Mouse (Mus musculus) gastrocnemius, adult 8-10 months (tissue): Measurements from ENCODE around the gene Syt7. TPM values are rescaled to one million over a fixed set of nuclear protein-coding genes. Genes with fewer than 3 reads are reported as not detected.

Source experiments
- DNase-seq, 2 experiments: peaks; one replicate each; pipeline ENCODE4 v3.0.0; 2022; ENCODE audit warnings: low spot score in 2 of 2
- total RNA-seq, 4 experiments: library from RNA; stranded (reverse); gene quantifications; 2 replicates each; pipeline ENCODE4 v1.2.4; 2022

The Syt7 gene
- total RNA-seq, 4 experiments from 2014 or later, result 1.7 to 3.9 (median 2.8) TPM

GRCm38 (mm10) chr19:10421986-10422976 lies 33.4 kb downstream of the Syt7 start:
- DNase-seq, result no peak

GRCm38 (mm10) chr19:10424751-10425150 lies 35.9 kb downstream of the Syt7 start:
- no peak for DNase-seq

DNA sequence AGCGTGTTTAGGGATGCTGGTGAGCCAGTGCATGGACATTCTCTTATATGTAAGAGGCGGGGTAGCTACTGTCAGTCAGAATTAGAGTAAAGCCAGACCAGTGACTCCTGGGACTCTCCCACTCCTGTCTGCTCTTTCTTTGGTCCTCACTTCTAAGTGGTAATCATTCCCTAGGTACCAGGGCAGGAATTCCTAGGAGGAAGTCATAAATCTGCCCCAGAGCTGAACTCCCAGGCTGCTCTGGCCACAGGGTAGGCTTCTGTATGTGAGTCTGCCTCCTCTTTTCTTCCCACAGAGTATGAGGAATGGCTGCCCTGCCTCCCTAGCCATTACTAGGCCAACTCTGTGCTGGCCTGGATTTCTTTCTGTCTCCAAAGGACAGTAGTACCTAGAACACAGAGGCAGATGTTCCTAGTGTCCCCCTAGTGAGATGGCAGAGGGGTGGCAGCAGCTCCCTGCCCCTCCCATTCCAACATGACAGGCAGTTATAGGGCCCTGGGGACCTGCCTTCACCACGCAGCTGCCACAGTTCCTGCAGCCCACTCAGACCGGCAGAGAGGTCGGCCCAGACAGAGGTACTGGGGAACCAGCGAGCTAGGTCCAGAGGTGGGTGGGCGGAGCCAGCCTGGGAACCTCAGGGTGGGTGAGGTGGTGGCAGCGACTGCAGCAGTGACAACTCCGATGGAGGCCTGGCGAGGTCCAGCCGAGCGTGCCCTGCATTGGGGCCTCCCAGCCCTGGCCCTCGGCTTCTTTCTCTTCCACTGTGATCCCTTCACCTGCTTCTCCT lies 36.8 kb downstream of the Syt7 start:
- DNase-seq, result no peak

DNA sequence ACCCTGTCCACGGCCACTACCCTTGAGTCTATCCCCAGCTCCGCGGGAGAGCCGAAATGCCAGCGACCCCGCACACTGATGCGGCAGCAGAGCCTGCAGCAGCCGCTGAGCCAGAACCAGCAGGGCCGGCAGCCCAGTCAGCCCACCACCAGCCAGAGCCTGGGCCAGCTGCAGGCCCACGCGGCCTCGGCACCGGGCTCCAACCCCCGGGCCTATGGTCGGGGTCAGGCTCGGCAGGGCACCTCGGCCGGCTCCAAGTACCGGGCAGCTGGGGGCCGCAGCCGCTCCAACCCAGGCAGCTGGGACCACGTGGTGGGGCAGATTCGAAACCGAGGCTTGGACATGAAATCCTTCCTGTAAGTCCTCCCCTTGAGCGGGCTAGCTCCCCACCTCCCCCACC lies 37.4 kb downstream of the Syt7 start:
- no peak for DNase-seq

GRCm38 (mm10) chr19:10426793-10427192 lies 37.9 kb downstream of the Syt7 start:
- no peak for DNase-seq

DNA sequence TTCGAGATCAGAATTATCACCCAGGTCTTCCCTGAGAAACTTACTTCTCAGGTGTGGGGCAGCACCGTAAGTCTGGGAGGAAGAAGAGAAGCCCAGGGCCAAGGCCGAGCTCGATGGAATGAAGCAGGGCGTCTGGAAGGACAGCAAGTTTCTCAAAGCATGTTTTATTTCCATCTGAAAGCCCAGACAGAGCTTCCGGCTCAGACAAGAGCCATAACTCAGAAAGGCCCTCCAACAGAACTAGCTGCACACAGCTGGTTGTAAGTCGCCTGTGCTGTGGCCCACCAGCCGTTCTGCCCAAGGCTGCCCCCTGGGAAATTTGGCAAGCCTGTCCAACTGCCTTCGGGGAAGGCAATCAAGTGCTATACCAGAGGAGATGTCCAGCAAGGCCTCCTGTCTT lies 38.5 kb downstream of the Syt7 start:
- no peak for DNase-seq

DNA sequence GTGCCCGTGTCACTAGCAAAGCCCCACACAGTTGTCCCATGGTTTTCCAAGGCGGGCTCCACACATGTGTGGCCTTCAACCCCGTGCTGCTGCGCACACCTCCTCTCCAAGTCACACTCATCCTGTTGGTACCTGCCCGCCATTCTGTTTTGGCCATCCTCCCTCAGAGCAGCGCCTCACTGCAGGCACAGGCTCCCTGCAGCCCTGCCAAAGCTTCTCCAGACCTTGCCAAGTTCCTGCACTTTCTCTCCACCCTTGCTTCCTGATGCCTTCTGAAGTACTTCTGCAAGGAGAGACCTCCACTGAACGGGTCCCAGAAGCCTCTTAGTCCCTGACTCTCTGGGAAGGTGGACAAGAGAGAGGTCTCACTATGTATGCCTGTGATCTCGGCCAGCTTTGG lies 40.5 kb downstream of the Syt7 start:
- DNase-seq, result no peak

DNA sequence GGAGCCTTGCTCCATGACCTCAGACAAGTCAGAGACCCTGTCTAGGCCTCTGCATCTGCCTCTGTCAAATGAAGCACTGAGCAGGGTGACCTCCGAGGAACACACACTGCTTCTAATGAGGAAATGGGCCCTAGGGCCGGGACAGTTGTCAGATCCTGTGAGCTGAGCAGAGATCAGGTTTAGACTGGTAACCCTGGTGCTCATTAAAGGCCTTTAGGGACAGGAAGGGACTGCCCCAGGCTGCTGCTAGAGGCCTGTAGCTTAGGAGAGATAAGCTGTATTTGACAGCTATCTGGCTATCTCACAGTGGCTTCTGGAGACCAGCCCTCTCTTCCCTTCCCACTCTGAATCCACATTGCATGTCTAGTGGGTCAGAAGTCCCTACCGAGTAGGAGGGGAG lies 42.5 kb downstream of the Syt7 start:
- no peak for DNase-seq

- no peak for DNase-seq
Observed at GRCm38 (mm10) chr19:10431841-10432240, 43.0 kb downstream of the Syt7 start.

DNA sequence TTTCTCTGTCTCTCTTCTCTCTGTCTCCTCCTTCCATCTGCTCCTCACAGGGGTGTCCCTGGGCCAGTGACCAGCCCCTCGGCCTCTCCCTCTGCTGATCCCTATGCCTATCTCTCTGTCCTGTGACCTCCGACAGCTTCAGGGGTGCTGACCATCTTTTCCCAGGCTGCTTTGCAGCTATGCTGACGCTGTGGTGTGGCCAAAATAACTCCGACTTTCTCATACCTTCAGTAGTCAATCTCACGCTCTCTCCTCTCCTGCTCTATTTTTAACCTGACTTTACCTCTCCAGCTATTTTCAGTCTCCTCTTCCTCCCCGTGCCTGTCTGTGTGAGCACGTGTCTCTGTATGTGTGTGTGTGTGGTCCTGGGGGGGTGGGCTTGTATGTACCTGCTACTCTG lies 44.3 kb downstream of the Syt7 start:
- DNase-seq, result no peak

- DNase-seq, result no peak
Observed at GRCm38 (mm10) chr19:10433879-10434540, 45.1 kb downstream of the Syt7 start.

GRCm38 (mm10) chr19:10434927-10435326 lies 46.0 kb downstream of the Syt7 start:
- DNase-seq, result no peak

DNA sequence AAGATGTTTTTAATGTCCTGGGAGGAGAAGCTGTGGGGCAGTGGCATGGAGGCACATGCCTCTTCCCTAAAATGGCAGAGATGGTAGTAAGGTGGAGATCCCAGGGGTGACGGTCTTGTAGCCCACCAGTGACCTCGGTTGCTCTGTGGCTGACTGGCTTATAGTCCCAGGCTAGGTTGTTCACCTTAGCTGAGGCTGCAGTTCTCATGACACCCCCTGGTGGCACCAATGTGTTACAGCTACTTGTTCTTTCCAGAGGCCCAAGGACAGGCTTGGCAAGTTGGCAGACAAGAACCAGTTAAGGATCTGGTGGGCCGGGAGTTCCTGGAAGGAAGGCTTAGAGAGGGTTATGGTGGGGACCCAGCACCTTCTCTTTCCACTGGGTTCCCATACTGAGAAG lies 47.0 kb downstream of the Syt7 start:
- peak; percentile 33 to 46 for DNase-seq

GRCm38 (mm10) chr19:10436726-10437125 lies 47.8 kb downstream of the Syt7 start:
- no peak for DNase-seq

- no peak for DNase-seq
Observed at GRCm38 (mm10) chr19:10437521-10437920, 48.6 kb downstream of the Syt7 start.

DNA sequence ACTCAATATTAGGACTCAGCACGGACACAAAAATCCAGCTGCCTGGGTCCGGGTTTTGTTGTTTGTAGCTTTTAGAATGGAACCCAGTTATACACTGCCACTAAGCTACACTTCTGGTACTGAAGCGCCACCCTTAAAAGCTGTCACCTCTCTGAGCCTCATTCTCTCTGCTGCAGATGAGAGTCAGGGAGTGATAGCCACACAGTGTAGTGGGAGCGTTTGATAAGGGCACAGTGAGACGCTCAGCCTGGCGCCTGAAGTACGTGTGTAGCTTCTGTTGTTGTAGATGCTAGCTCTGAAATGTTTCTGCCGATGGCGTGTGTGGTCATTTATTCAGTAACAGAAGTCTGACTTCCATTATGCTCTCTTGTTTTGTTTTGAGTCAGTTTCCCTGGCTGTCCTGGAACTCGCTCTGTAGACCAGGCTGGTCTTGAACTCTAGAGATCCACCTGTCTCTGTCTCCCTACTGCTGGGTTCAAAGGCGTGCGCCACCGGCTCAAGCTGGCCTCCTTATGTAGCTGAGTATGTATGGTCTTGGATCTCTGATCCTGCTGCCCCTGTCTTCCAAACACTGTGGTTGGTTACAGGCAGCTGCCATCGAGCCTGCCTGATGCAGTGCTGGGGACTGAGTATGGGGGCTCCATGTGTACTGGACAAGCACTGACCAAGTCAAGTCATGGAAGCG lies 55.9 kb downstream of the Syt7 start:
- no peak for DNase-seq

DNA sequence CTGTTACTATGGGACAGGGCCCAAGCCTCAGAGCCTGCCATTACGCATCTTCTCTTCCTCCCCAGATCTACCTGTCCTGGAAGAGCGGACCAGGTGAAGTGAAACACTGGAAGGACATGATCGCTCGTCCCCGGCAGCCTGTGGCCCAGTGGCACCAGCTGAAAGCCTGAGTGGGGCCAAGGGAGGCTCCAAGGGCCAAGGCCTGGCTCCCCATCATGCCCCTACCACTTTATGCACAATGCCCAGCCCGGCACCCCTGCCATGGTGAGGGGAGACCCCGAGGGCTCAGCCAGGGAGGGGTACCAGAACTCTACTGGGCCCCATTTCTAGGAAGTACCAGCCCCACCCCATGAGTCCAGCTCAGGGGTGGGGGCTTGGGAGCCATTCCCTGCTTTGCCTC lies 59.4 kb downstream of the Syt7 start:
- no peak for DNase-seq

- no peak for DNase-seq
Observed at GRCm38 (mm10) chr19:10449190-10449589, 60.3 kb downstream of the Syt7 start.

GRCm38 (mm10) chr19:10449708-10450107 lies 60.8 kb downstream of the Syt7 start:
- DNase-seq, result peak; percentile 29 to 43

- DNase-seq, result no peak
Observed at GRCm38 (mm10) chr19:10454718-10455436, 66.0 kb downstream of the Syt7 start.

DNA sequence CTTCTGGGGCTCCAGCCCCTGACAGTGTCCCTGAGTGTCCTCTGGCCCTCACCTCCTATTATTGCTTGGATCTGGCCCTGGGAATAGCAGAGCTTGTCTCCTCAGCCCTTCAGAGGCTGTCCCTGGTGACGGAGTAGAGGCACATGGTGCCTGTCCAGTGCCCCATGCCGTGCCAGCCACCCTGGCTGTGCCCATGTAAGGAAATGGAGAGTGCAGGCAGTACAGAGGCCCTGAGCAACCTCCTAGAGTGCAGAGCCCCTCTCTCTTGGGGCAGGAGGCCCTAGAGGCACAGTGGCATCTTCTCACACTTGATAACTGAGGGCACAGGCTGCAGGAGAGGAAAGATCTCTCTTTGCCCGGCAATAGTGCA lies 66.5 kb downstream of the Syt7 start:
- no peak for DNase-seq
